Mouse (Mus musculus) midbrain, embryonic 16.5 days (tissue): ENCODE results near the gene Cacng7. TPM values are rescaled to one million over a fixed set of nuclear protein-coding genes. Genes with fewer than 3 reads are reported as not detected.
"Not testable (repeated sequence)": the region's sequence is repeated elsewhere in the genome, so short reads cannot be mapped to it uniquely, and the experiment has no call there.

Experiments used
- ATAC-seq: fragments of 200-750 bp; cut with Nextera tagmentation; 2 replicates; pipeline ENCODE4 v1.8.0; 2017; ENCODE audit warnings: moderate TSS enrichment
- H3K27ac ChIP-seq: fragments of 300-500 bp; sonication (generic); 2 replicates; pipeline ENCODE4 v1.5.1; 2014; ENCODE audit warnings: mild to moderate bottlenecking, low read length, mixed read lengths
- H3K27me3 ChIP-seq: fragments of 300-500 bp; sonication (generic); 2 replicates; pipeline ENCODE4 v1.6.1; 2014; ENCODE audit warnings: low read depth, low read length, mixed read lengths; ENCODE audit not compliant: control insufficient read depth, insufficient read depth
- H3K36me3 ChIP-seq: fragments of 300-500 bp; sonication (generic); 2 replicates; pipeline ENCODE4 v1.6.1; 2014; ENCODE audit warnings: mild to moderate bottlenecking, low read length, moderate library complexity, mixed read lengths; ENCODE audit not compliant: control insufficient read depth, insufficient read depth
- H3K4me1 ChIP-seq: fragments of 300-500 bp; sonication (generic); 2 replicates; pipeline ENCODE4 v1.6.1; 2014; ENCODE audit warnings: mild to moderate bottlenecking, low read length, mixed read lengths; ENCODE audit not compliant: control insufficient read depth, insufficient read depth
- H3K4me2 ChIP-seq: fragments of 300-500 bp; sonication (generic); 2 replicates; pipeline ENCODE4 v1.6.1; 2014; ENCODE audit warnings: mild to moderate bottlenecking, low read length, mixed read lengths
- H3K4me3 ChIP-seq: fragments of 300-500 bp; sonication (generic); 2 replicates; pipeline ENCODE4 v1.5.1; 2014; ENCODE audit warnings: low read depth, mild to moderate bottlenecking, low read length, moderate library complexity, mixed read lengths
- H3K9ac ChIP-seq: fragments of 300-500 bp; sonication (generic); 2 replicates; pipeline ENCODE4 v1.6.1; 2014; ENCODE audit warnings: low read depth, low read length, mixed read lengths
- H3K9me3 ChIP-seq: fragments of 300-500 bp; sonication (generic); replicated peaks from 2 replicates; pipeline ENCODE4 v1.6.1; 2014; ENCODE audit warnings: mild to moderate bottlenecking, low read length, mixed read lengths; ENCODE audit not compliant: control insufficient read depth, poor library complexity, severe bottlenecking
- WGBS: fragments of 180-500 bp; shearing (Covaris S2); extraction: QIAGEN DNeasy Blood & Tissue Kit; methylation state at CpG from one replicate; pipeline ENCODE4 v1.1.7; 2014; 5-methylcytosine and 5-hydroxymethylcytosine counted together
- polyA plus RNA-seq: library from polyadenylated mRNA; unstranded; fragments of >200 nt; fragmentation: Nextera tagmentation; extraction: Ambion mirVana; gene quantifications from 2 replicates; pipeline ENCODE4 v1.2.1, GENCODE M21; 2015

Gene Cacng7
- polyA plus RNA-seq, 1 experiment from 2014 or later, result 2.6 TPM

DNA sequence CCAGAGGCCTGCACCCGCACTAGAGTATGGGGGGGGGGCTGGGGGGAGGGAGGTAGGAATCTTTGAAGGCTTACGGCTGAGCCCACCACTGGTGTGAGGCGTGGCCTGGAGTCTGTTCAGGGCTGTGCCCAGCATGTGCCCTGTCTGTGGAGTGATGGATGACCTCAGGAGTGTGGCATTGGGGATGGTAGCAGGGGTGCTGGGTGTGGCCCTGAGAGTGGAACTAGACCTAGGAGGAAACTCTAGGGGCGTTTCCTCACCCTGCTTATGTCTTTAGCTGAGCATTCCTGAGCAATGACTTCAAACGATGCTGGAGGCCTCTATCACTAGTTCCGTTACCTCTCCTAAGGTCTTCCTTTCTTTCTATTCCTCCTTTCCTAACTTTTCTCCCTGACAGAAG lies 41.6 kb upstream of the Cacng7 start:
- no peak overlapping the region; the same call in 1 of the 2 replicates for H3K27ac ChIP-seq
- no peaks in the 10 kb centered on the region for H3K9me3 ChIP-seq
- H3K4me3 ChIP-seq, result peak overlapping the region; percentile 50
- peaks cover 25% of the 10 kb centered on the region for H3K4me1 ChIP-seq
- H3K36me3 ChIP-seq, result peaks cover 5% of the 10 kb centered on the region; the same call in 1 of the 2 replicates
- 0 out of 2 replicates have a peak, but pooled peaks have one; percentile 2 for ATAC-seq
- no peaks in the 10 kb centered on the region for H3K27me3 ChIP-seq
- peak overlapping the region; percentile 84 for H3K4me2 ChIP-seq
- H3K9ac ChIP-seq, result no peak overlapping the region
- WGBS, result 57% methylated on average over 5 of the region's 6 CpGs

GRCm38 (mm10) chr7:3291764-3292163 lies 41.0 kb upstream of the Cacng7 start:
- no peaks in the 10 kb centered on the region for H3K27me3 ChIP-seq
- H3K4me3 ChIP-seq, result no peak overlapping the region
- no peak for ATAC-seq
- H3K9me3 ChIP-seq, result no peaks in the 10 kb centered on the region
- H3K36me3 ChIP-seq, result peaks cover 9% of the 10 kb centered on the region
- H3K4me1 ChIP-seq, result peaks cover 25% of the 10 kb centered on the region
- WGBS, result 84% methylated on average over 3 of the region's 3 CpGs
- H3K4me2 ChIP-seq, result no peak overlapping the region
- no peak overlapping the region; the same call in 1 of the 2 replicates for H3K27ac ChIP-seq
- H3K9ac ChIP-seq, result no peak overlapping the region

GRCm38 (mm10) chr7:3292271-3292670 lies 40.5 kb upstream of the Cacng7 start:
- H3K36me3 ChIP-seq, result peaks cover 14% of the 10 kb centered on the region
- H3K27ac ChIP-seq, H3K27me3 ChIP-seq, ATAC-seq, H3K4me3 ChIP-seq, H3K9ac ChIP-seq, H3K4me2 ChIP-seq, H3K9me3 ChIP-seq: not testable (repeated sequence)
- H3K4me1 ChIP-seq, result peaks cover 25% of the 10 kb centered on the region
- 78% methylated on average over 12 of the region's 12 CpGs for WGBS

GRCm38 (mm10) chr7:3292791-3293190 lies 40.0 kb upstream of the Cacng7 start:
- H3K27me3 ChIP-seq, result no peaks in the 10 kb centered on the region
- peak overlapping the region; percentile 15 for H3K4me3 ChIP-seq
- 8% methylated on average over 14 of the region's 14 CpGs for WGBS
- peaks cover 25% of the 10 kb centered on the region for H3K4me1 ChIP-seq
- peak overlapping the region; percentile 46 for H3K4me2 ChIP-seq
- H3K9me3 ChIP-seq, result no peaks in the 10 kb centered on the region
- H3K36me3 ChIP-seq, result peaks cover 17% of the 10 kb centered on the region
- peak overlapping the region; percentile 51 for H3K9ac ChIP-seq
- H3K27ac ChIP-seq, result no peak overlapping the region
- ATAC-seq, result no peak

GRCm38 (mm10) chr7:3294794-3295193 lies 38.0 kb upstream of the Cacng7 start:
- Histone ChIP-seq H3K4me3 (no peak overlapping the region), H3K27me3 (no peaks in the 10 kb centered on the region), H3K9ac (no peak overlapping the region), H3K4me2 (no peak overlapping the region), H3K27ac (no peak overlapping the region), H3K4me1 (peaks cover 25% of the 10 kb centered on the region), H3K9me3 (no peaks in the 10 kb centered on the region), H3K36me3 (peaks cover 17% of the 10 kb centered on the region)
- 95% methylated on average over 1 of the region's 1 CpGs for WGBS
- no peak for ATAC-seq

DNA sequence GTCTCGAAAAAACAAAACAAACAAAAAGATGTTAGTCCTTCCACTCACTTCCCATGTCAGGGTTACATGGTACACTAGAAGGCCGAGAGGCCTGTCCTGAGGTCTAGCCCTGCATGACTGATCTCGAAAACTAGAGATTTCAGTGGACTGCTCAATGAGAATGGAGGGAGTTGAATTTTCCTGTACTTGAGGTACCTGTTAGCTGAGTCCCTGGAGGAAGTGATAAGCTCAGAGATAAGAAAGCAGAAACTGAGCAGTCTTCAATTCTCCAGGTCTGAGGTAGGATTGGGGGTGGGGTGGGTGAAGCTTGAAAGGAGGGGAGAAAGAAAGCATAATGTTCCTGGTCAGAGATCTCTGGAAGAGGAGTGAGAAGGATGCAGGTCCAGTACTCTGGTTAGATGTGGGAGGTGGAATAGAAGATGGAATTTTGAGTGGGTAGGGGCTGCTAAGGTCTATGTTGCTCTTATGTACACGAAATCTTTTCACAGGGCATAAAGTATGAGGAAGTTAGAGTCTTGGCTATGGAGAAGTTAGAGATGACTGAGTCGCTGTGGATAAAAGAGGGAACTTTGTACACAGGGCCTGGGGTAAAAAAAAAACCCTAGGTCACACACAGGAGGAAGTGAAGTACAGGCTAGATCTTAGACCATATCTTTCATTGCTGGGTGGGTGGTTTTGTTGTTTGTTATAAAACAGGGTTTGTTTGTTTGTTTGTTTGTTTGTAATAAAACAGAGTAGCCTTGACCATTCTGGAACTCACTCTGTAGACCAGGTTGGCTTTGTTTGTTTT lies 37.2 kb upstream of the Cacng7 start:
- H3K9me3 ChIP-seq, result no peaks in the 10 kb centered on the region
- H3K27ac ChIP-seq, result no peak overlapping the region
- WGBS, result 92% methylated on average over 5 of the region's 5 CpGs
- ATAC-seq, result no peak
- peaks cover 17% of the 10 kb centered on the region for H3K36me3 ChIP-seq
- no peaks in the 10 kb centered on the region for H3K27me3 ChIP-seq
- no peak overlapping the region for H3K4me3 ChIP-seq
- H3K9ac ChIP-seq, result no peak overlapping the region
- peaks cover 22% of the 10 kb centered on the region for H3K4me1 ChIP-seq
- no peak overlapping the region for H3K4me2 ChIP-seq

- ATAC-seq, result no peak
Observed at GRCm38 (mm10) chr7:3296711-3297110, 36.0 kb upstream of the Cacng7 start.

DNA sequence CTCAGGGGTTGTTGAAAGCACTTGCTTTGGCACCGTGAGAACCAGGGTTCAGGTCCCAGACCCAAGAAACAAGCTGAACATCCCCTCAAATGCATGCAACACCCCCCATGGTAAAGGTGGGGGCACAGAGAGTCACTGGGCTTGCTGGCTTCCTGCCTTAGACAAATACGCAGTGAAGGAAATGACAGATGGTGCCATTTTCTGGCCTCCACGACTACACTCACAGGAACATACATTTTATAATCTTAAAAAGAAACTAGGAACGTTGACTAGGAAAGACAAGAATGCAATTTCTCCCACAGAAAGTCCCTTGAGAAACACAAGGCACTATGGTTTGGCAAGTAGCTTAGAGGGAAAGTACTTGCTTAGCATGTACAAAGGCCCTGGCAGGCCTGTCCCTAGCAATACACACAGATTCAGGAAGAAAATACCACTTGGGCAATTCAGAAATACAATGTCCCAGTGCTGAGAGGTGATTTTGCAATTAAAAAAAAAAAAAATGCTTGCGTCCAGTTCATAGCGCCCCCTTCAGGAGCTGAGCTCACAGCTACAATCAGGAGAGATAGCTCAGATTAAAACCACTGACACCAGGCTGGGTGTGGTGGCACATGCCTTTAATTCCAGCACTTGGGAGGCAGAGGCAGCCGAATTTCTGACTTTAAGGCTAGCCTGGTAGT lies 32.7 kb upstream of the Cacng7 start:
- no peak overlapping the region for H3K4me2 ChIP-seq
- H3K36me3 ChIP-seq, result peaks cover 12% of the 10 kb centered on the region
- H3K27me3 ChIP-seq, result peaks cover 12% of the 10 kb centered on the region; the same call in 1 of the 2 replicates
- ATAC-seq, result no peak
- peaks cover 18% of the 10 kb centered on the region for H3K4me1 ChIP-seq
- H3K27ac ChIP-seq, result no peak overlapping the region
- H3K9me3 ChIP-seq, result no peaks in the 10 kb centered on the region
- H3K4me3 ChIP-seq, result no peak overlapping the region
- no peak overlapping the region for H3K9ac ChIP-seq
- WGBS, result 50% methylated on average over 7 of the region's 7 CpGs

More at GRCm38 (mm10) chr7:3296711-3297110, 36.0 kb upstream of the Cacng7 start:
- Histone ChIP-seq H3K4me1 (peaks cover 11% of the 10 kb centered on the region), H3K4me3 (no peak overlapping the region), H3K36me3 (peaks cover 17% of the 10 kb centered on the region), H3K4me2 (no peak overlapping the region), H3K27ac (no peak overlapping the region), H3K9me3 (no peaks in the 10 kb centered on the region), H3K27me3 (0 out of 2 replicates have a peak, but pooled peaks cover 7% of the 10 kb centered on the region), H3K9ac (no peak overlapping the region)
- 94% methylated on average over 16 of the region's 16 CpGs for WGBS
